Mouse (Mus musculus): ENCODE measurements around the gene Pcif1.
A peak's percentile ranks its signal among the peaks of the same experiment; 100 is the strongest.
"Not testable (repeated sequence)": the region's sequence is repeated elsewhere in the genome, so short reads cannot be mapped to it uniquely, and the experiment has no call there.

The Pcif1 gene

DNA sequence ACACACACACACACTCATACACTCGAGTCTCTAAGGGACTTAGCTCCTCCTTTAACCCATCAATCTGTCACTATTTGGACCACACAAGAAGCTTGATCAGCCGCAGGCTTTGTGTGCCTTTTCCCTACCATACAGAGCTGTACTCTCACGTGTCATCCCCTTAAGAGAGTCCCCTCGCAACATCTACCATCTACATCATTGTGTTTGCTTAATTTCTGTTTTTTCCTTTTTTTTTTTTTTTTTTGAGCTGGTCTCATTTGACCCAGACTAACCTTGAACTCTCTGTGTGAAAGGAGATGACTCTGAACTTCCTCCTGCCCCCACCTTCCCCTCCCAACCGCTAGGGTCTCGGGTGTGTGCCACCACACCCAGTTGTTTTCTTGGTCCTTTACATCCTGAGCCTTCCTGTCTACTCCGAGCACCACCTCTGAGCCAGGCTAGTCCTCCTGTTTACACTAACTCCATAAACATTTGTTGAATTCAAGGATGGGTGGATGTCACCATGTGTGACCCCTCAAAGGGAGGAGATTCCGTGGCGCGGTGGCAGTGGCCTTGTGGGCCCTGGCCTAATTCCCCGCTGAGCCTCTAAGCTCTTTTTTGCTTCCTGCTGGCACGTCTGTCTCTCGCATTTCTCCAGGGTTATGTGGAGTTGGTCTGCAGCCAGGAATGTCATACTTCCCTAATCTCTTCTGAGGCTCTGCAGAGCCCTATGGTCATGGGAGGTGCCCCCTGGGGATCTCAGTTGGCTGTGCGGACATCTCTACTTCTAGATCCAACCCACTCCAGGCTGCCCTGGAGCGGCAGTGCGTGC, 12.2 kb upstream of the Pcif1 start:
- DNase-seq = peak; percentile 65

DNA sequence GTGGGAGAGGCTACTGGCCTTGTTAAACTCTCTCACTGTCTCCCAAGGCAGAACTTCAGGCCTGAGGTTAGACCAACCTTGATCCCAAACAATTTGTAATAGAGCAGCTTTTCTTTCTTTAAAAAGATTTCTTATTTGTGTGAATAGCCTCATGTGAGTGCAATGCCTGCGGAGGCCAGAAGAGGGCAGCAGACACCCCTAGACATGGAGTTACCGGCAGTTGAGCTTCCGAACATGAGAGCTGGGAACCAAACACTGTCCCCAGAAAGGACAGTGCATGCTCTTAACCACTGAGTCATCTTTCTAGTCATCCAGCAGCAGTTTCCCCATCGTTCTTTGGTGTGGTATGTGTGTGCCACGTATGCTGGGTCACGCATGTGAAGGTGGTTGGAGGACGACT, 11.5 kb upstream of the Pcif1 start:
- no peak for DNase-seq

DNA sequence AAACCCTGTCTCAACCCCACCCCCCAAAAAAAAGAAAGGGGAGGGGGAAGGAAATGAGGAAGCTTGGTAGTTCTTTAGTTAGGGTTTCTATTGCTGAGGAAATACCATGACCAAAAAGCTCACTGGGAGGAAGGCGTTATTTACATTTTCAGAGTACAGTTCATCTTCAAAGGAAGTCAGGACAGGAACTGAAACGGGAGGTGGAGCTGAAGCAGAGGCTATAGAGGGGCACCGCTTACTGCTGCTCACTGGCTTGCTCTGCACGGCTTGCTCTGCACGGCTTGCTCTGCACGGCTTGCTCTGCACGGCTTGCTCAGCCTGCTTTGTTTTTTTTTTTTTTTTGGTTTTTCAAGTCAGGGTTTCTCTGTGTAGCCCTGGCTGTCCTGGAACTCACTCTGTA, 10.6 kb upstream of the Pcif1 start:
- DNase-seq = no peak

DNA sequence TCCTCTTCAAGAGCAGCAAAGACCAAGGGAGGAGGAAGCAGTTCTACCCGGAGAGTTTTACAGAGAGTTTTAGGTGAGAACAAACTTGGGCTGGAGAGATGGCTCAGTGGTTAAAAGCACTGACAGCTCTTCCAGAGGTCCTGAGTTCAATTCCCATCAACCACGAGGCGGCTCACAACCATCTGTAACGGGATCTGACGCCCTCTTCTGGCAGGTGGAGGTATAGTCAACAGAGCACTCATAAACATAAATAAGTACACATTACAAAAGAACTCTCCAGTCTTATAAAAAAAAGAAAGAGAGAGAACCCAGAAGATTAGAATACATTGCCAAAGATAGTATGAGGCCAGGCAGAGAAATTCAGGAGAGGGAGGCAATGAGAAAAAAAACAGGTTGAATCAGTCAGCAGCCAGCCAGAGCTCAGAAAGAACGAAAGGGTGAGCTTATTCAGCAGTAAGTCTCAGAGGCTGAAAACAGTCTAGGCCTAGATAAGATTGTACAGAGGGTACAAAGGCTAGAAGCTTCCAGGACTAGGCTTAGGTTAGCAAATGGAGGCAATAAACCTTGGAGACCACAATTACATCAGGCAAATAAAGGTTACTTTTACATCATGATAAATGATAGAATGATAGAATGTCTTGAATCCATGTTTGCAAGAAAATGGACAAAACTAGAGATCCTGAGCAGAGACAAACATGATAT, 7.4 kb upstream of the Pcif1 start:
- DNase-seq = no peak

DNA sequence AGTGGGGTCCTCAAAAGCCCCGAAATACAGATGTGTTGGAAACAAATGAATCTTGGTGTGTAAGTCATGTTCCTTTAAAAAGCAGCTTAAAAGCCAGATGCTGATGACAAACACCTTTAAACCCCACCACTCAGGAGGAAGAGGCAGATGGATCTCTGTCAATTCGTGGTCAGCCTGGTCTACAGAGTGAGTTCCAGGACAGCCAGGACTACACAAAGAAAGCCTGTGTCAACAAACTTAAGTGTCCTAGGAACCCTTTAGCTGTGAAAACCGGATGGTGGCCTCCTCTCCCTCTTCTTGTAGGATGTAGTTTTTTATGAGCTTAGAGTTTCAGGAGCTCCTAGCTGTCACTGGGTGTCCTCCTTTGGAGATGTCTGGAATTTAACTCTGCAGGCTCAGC, 5.5 kb upstream of the Pcif1 start:
- DNase-seq = no peak

DNA sequence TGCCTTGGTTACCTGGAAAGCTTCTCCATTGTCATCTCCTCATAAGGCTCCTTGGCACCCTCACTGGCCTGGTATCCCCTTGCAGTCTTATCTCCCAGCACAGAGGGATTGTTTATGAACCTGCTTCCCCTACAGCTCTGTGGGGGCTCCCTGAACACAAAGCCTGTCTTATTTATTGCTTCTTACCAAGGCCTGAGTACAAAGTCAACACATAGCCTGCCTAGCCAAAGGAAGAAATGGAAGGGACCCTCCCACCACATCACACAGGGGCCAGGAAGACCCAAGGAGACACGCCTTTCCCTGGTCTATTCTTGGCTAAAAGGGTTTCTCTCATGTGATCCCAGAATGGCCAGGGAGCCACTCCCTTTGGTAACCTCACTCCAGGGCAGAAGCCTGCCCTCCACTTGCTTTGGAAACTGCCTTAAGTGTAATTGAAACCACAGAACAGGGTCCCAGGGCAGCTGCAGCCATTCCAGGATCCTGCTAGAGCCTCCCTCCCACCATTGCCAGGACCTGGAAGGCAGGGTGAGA, 4.8 kb upstream of the Pcif1 start:
- no peak for DNase-seq

DNA sequence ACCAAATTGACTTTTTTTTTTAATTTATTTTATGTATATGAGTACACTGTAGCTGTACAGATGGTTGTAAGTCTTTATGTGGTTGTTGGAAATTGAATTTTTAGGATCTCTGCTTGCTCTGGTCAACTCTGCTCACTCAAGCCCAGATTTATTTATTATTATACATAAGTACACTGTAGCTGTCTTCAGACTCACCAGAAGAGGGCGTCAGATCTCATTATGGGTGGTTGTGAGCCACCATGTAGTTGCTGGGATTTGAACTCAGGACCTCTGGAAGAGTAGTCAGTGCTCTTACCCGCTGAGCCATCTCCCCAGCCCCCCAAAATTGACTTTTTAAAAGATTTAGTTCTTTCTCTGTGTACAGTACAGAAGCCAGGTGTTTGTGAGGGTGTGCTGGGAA, 3.5 kb upstream of the Pcif1 start:
- DNase-seq = not testable (repeated sequence)

DNA sequence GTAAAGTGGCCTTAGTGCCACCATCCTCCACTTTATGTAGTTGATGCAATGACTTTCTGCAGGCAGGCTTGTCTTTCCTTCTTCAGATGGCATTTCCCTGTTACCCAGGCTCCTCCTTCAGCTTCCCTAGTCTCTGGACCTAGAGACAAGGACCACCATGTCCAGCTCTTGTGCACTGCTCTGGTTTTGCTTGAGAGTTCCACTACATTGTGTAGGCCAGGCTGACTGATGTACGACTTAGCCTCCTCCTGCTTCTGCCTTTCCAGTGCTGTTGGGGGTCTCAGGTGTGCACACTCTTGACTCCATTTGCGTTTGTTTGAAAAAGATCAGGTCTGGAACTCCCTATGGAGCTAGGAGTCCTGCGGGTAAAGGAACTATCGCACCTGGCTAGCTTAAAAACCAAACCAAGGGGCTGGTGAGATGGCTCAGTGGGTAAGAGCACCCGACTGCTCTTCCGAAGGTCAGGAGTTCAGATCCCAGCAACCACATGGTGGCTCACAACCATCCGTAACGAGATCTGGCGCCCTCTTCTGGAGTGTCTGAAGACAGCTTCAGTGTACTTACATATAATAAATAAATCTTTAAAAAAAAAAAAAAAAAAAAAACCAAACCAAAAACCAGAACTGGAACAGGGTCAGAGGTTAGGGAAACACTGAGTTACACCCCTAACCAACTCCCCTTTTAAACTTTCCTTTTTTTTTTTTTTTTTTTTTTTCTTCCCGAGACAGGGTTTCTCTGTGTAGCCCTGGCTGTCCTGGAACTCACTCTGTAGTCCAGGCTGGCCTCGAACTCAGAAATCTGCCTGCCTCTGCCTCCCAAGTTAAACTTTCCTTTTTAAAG, 1.5 kb upstream of the Pcif1 start:
- DNase-seq = not testable (repeated sequence)

DNA sequence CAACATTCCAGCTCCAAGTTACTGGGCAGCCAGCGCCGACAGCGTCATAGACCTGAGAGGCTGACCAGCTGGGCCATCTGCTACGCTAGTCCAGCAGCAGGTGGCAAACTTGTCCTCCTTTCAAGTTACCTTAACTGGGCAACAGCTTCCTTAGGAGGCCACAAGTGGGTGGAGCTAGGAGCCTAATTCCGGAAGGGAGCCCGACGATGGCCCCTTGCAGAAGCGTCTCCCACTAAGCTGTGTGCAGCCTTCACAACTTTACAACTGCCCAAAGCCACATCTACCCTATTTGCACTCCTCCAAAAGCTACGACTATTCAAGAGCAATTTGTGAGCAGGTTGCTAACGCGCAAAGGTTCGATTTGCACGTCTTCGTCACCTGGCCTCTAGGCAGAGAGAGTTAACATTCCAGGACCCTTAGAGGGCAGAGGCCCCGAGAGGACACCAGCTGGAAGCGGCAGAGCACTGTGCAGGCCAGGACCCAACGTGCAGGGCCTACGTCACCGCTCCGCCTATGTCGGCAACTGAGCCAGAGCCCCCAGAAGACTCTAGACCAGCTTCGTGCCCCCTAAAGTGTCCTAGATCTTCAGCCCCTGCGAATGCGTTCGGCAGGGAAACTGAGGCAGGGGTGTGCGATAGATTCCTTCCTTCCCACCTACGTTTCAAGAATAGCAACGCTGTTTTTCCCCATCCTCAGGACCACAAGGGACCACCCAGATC, 436 bp upstream of the Pcif1 start:
- DNase-seq = peak; percentile 80

DNA sequence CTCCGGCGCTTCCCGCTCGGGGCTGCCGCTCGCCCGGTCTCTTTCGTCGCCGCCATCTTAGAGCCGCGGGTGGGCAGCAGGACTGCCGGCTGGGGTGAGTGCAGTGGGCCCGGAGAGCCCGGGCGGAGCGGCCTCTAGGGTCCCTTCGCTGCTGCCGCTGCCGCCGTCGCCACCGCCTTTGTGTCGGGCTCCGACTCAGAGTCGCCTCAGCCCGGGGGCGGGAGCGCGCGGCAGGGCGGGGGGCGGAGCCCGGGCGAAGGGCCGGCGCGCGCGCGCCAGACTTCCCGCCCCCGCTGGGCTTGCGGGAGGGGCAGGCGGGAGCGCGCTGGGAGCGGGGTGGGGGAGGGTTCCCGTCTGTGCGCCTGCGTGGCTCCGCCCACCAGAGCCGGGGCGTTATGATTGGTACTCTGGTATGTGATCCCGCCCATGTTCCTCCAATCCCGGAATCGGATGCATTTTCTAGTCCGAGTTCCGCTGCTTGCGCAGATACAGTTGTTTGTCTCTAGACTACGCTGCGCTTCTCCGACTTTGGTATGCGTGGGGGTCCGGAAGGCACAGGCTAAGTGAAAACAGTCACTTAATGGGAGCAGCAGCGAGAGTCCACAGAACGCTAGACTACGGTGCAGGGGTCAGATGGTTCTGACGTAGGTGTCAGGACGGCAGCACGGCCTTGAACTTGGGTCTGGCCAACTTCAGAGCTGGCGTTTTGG, 619 bp downstream of the Pcif1 start:
- peak; percentile 97 for DNase-seq

DNA sequence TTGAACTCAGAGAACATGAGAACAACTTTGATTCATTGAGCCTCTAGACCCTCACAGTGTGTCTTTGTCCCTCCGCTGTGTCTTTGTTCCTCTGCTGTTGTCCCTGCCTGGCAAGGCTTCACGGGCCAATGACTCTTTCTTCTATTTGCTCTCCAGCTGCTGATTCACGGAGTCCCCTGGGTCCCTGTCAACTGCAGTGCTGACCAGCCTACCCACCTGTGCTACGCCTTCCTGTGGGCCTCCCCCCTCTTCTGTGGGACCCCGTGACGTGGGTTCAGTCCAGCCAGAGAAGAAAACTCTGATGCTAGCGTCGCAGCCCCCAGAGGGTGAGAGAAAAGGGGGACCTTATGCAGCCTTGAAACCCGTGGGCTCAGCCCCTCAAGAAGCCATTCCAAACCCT, 3.5 kb downstream of the Pcif1 start:
- peak; percentile 55 for DNase-seq

DNA sequence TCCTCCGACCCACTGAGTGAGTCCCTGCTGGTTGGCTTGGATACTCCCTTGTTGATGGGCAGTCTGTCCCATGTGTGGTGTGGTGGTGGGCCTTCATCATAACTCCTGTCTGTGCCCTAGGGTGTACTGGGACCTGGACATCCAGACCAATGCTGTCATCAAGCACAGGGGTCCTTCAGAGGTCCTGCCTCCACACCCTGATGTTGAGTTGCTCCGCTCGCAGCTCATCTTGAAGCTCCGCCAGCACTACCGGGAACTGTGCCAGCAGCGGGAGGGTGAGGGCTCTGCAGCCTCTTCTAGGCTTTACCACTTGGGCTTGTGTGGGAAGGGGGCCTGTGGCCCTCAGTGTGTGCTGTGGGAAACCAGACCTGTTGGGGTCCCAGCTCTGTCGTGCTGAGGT, 6.7 kb downstream of the Pcif1 start:
- no peak for DNase-seq

DNA sequence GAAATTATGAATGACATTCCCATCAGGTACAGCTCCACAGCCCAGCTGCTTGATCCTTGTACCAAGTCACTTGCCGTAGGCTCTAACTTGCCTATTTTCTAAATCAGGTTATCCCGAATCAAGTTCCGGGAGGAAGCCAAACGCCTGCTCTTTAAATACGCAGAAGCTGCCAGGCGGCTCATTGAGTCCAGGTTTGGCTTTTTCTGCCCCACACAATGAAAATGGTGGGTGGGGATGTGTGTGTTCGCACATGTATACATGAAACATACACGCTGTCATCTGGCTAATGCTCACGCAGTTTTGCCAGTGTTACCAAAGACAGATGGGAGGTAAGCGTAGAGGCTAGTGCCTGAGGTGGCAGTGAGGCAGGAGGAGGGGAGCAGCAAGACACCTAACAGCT, 7.5 kb downstream of the Pcif1 start:
- DNase-seq = no peak

DNA sequence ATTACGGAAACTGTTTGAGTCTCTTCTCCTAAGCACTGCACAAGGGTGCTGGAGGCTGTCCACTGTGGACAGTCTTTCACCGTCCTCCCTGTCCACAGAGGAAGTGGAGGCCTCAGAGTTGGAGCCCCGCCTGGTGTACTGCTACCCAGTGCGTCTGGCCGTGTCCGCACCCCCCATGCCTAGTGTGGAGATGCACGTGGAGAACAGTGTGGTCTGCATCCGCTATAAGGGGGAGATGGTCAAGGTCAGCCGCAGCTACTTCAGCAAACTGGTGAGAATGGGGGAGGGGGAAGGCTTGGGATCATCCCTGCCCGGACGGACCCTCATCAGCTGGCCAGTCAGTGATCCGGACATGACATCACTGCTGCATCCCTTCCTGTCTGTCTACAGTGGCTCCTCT, 9.9 kb downstream of the Pcif1 start:
- DNase-seq = no peak

DNA sequence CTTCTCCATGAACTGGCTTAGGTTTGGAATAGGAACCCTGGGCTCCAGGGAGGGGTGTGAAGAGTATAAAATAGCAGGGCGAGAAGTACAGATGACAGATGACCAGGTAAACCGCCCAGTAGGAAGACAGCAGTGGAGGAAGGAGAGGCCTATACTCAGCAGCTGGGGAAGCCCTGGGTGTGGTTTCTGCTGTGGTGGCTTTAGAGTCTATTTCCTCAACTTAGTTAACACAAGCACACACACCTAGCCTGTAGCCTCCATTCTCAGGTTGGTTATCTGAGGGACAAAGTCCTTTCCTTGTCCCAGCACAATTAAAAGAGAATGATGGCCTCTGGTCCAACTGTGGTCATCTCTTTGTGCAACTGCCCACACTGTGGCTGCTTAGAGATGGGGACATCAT, 10.9 kb downstream of the Pcif1 start:
- DNase-seq = no peak

DNA sequence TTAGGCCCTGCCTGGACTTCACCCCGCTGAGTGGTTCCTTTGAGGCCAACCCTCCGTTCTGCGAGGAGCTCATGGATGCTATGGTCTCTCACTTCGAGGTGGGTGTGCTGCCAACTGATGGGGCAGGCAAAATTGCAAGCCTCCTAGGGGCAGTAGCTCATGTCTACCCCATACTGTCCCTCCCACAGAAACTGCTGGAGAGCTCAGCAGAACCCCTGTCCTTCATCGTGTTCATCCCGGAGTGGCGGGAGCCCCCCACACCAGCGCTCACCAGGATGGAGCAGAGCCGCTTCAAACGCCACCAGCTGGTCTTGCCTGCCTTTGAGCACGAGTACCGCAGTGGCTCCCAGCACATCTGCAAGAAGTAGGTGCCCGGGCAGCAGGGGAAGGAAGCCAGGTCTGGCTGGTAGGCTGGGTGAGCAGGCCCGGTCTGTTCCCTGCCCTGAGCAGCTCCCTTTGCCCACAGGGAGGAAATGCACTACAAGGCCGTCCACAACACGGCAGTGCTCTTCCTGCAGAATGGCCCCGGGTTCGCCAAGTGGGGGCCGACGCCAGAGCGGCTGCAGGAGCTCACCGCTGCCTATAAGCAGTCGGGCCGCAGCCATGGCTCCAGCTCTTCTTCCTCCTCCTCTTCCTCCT, 11.4 kb downstream of the Pcif1 start:
- DNase-seq = no peak

DNA sequence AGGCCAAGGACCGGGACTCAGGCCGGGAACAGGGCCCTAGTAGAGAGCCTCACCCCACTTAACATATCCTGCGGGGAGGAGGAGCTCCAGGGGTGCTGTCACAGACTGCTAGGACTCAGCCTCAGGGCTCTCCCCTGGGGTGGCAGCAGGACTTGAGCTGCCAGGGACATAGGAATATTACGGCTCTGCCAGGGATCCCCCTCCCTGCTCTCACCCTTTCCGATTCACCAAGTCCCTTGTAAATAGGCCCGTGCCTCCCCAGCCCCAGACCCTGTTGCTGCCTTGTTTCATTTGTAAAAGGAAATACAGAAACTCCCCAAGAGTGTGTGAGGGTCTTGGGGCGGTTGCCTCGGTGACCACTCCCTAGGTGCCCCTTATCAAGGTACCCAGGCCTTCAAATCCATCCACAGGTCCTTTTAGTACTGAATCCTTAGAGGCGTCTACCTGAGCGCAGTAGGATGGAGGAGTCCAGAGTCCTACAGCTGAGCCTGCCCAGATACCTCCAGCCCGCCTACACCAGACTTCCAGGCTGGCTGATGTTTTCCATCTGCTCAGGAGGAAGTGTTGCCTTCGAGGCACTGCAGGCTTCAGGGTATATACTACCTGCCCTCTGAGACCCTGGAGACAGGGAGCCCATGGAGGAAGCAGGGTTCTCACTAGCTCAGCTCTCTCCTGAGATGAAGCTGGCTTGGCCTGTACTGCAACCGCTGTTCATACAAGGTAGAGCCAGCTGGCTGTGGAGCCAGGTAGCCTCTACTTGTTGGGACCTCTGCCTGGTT, 12.1 kb downstream of the Pcif1 start:
- no peak for DNase-seq

DNA sequence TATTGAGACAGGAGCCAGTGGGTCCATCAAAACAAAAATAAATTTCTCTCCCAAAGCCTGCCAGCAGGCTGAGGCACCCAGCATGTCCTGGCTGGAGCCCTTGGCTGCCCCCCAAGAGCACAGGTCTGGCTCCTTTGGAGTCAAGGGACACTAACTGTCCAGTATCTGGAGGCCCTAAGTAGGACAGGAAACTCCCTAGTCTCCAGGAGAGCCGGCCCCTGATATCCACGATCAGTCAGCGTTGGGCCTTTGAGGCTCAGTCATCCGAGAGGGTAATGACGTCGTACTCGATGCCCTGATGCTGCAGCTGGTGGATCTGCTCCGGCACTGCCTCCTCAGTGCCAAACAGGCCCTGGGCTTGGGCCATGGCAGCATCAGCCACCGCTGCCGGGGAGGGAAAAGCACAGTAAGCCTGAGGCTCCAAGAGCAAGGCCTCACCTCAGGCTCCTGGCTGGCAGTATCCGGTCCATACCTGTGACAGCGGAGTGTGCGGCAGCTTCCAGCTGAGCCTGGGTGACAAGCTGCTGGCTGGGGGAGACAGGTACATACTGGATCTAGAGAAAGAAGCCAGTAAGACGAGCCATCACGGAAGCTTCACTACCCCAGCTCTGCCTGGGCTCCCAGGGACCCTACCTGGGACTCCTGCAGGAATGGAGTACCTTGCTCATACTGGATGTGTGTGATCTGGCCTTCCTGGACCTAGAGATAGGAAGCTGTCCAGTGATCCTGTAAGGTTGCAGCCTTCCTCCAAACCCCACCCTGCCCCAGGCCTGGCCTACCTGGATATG, 13.0 kb downstream of the Pcif1 start:
- peak; percentile 53 for DNase-seq

DNA sequence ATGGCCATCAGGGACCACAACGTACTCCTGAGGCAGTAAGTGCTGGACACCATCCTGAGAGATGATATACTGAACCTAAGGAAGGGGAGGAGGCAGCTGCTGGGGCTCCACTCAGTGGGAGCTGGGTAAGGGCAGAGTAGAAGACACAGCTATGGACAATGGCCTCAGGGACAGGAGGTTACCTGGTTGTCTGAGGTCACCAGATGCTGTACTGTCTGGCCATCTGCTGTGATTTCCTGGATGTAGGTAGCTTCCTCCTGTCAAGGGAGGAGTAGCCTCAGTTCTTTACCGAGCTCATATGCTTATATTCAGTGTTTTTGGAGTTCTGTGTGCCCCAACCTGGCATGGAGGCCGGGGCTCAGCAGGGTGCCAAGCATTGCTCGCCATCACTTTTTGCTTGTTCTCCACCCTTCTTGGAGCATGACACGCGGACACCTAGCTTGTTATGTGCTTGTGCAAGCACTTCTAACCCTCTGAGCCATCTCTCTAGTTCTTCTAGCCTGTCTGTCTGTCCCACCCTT, 13.7 kb downstream of the Pcif1 start:
- no peak for DNase-seq

DNA sequence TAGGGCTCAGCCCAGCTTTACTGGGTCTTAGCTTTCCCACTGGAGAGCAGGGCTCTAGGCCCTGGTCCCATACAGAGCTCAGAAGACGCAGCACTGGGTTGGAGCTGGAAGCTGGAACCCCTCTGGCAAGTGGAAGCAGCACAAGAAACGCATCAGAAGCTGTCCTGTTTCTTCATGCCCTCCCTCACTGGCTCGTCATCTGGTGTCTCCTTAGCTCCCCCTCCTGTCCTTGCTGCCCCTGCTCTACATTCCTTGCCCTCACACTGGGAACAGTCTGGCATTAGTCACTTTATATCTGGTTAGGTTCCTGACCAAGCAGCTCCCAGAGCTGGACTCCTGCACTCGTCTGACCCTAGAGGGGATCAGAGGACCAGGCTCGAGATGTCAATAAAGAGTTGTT, 14.9 kb downstream of the Pcif1 start:
- DNase-seq = no peak
